Mouse (Mus musculus) kidney, adult 2 months (tissue): ENCODE results near the gene Cabp4.

Experiments
- CTCF ChIP-seq: fragments of 200-500 bp; conservative IDR thresholded peaks from 2 replicates; pipeline ENCODE4 v1.5.1; 2011; ENCODE audit warnings: low read depth, mild to moderate bottlenecking, control low read depth, low read length, moderate library complexity, mixed read lengths; ENCODE audit not compliant: insufficient read depth, insufficient read length
- POLR2A ChIP-seq: fragments of 200-500 bp; IDR thresholded peaks from one replicate; pipeline ENCODE4 v1.6.1; 2011; ENCODE audit warnings: low read depth, low read length, control low read depth

GRCm38 (mm10) chr19:4095802-4096201 is 48.0 kb downstream of the Cabp4 start:
- no peak for TF ChIP-seq CTCF
- TF ChIP-seq POLR2A, result no peak
